Mouse (Mus musculus) layer of hippocampus, adult 18-20 months (tissue): ENCODE results near the gene Tsen34. TPM values are rescaled to one million over a fixed set of nuclear protein-coding genes. Genes with fewer than 3 reads are reported as not detected.
"Not testable (repeated sequence)": the region's sequence is repeated elsewhere in the genome, so short reads cannot be mapped to it uniquely, and the experiment has no call there.

ENCODE experiments used
- DNase-seq, 2 experiments: peaks; one replicate each; pipeline ENCODE4 v3.0.0; 2022; ENCODE audit warnings: low spot score in 2 of 2
- total RNA-seq, 2 experiments: library from RNA; stranded (reverse); gene quantifications; 2 replicates each; pipeline ENCODE4 v1.2.3; 2021

Gene Tsen34
- total RNA-seq, 2 experiments from 2014 or later, result 79.6 to 89.9 TPM

DNA sequence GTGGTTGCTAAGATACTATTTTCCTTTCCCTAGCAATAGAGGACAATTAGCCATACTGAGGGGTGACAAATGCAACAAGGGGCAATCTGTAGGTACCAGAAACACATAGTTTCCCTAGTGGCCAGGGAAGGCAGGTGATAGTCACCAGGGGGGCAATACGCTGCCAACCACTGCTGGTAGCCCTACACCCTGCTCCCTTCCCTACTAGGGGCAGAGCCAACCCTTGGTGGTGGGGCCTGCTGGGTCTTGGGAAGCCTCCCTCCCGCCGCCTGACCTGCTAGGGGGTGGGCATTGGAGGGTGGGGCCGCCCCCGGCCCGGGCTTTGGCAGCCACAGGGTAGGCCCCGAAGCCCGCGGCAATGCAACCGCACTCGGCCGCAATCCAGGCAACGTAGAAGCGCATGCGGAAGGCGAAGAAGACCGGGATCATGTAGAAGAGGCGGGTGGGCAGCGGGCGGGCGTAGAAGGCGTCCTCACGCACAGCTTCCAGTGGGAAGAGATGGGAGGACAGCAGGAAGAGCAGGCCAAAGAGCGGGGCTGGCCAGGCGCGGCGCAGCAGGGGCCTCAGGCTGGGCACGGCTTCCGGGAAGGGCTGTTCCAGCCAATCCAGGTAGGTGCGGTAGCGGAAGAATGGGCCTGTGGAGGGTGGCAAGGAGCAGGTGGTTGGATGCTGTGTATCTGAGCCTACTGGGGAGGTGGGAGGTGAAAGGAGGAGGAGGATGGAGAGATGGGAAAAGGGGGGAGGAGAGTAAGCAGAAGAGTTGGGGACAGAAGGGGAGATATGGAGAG is 7.1 kb upstream of the Tsen34 start:
- no peak for DNase-seq

GRCm38 (mm10) chr7:3691919-3692318 is 744 bp upstream of the Tsen34 start:
- no peak for DNase-seq

- DNase-seq, result peak; percentile 95 to 99
Measured at GRCm38 (mm10) chr7:3692987-3693808, 535 bp downstream of the Tsen34 start, which contains the start of gene Mboat7. TSS of gene Mboat7 (minus strand) at chr7:3693523.

GRCm38 (mm10) chr7:3693809-3694075 is 1.1 kb downstream of the Tsen34 start:
- DNase-seq, result no peak

GRCm38 (mm10) chr7:3694076-3694948 is 1.6 kb downstream of the Tsen34 start:
- DNase-seq, result peak; percentile 32 to 52

GRCm38 (mm10) chr7:3694949-3695305 is 2.3 kb downstream of the Tsen34 start:
- not testable (repeated sequence) for DNase-seq

DNA sequence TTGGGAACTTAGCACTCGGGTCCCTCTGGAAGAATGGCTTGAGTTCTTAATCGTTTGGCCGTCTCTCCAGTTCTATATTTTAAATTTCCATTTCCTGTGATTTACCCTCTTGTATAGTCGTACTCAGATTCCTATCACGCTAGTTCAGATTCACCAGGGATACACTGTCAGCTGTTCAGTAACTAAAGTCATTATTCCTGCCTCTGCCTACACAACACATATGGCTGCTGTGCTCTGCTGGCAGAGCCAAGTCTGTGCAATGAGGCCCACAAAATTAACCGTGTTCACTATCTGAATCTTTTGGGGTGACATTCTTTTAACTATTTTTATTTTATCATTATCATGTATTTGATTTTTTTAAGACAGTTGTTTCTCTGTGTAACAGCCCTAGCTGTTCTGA is 5.8 kb downstream of the Tsen34 start:
- DNase-seq, result peak; percentile 36 to 72

DNA sequence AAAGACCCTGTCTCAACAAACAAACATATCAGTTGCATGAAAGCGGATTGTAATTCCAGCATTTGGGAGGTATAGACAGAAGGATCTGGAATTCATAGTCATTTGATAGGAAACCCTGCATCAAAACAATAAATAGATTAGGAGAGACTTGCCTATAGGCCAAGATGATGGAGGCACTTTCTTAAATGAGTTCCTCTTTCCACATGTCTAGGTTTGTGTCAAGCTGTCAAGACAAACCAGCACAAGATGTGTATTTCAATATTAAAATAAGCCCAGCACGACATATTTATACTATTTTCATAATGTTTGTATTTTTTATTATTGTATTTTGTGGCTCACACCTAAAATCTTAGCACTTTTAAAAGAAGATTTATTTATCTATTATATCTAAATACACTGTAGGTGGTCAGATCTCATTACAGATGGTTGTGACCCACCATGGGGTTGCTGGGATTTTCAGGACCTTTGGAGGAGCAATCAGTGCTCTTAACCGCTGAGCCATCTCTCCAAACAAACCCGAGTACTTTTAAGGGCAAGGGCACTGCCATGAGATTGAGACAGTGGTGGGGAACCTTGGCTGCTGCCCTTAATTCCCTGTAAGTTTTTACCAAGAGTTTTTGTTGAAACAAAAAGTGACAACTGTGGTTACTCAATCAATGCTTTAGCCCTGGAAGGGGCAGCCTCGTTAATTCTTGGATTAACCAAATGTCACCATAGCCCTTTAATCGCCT is 10.7 kb downstream of the Tsen34 start:
- DNase-seq, result no peak

DNA sequence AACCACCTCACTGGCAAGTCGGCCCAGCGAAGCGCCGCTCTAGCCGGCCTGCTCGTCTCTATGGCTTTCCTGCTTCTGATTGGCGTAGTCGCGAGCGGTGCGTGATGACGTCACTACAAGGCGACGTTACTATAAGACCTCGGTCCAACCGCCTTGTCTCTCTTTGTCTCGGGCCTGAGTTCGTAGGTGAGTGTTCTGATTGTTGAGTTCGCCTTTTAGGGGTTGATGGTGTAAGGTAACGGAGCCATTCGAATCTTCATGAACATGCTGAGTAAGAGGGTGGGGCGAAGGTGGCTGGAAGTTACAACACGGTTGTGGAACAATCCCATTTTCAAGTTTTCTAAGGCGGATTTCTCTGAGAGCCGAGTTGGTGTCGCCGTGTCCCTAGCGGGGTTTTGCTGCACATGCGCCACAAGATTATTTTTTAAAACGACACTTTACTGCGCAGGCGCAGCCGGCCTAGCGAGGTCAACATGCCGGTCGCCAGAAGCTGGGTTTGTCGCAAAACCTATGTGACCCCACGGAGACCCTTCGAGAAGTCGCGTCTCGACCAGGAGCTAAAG is 11.3 kb downstream of the Tsen34 start, which contains the start of gene Rps9:
TSS of gene Rps9 (plus strand) at position 115 of the 563 bp plus-strand sequence.
- peak; percentile 94 to 99 for DNase-seq

DNA sequence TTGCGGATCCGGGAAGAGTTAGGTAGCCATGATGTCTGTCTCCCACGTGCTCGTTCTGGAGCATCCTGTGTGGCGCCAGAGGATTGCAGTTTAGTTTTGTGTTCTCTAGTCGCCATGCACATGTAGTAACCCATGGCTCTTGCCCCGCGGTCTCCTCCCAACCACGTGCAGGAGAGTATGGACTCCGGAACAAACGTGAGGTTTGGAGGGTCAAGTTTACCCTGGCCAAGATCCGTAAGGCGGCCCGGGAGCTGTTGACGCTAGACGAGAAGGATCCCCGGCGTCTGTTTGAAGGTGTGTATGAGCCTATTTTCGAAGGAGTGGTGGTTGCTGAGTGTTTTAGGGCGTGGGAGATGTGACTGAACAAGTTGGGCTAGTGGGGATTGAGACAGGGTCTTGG is 11.8 kb downstream of the Tsen34 start:
- DNase-seq, result no peak

DNA sequence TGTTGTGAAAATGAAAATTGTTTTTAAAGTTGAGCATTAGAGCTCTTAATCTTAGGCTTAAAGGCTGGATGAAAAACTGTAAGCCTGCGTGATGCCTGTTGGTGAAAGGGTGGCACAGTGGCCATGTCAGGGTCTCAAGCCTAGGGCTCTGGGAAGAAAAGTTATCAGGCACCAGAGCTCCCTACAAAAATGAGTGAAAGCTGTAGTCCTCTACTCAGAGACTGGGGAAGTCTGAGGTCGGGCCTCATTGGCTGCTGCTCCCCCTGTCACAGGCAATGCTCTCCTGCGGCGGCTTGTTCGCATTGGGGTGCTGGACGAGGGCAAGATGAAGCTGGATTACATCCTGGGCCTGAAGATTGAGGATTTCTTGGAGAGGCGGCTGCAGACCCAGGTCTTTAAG is 12.8 kb downstream of the Tsen34 start:
- not testable (repeated sequence) for DNase-seq

GRCm38 (mm10) chr7:3705911-3706310 is 13.2 kb downstream of the Tsen34 start:
- no peak for DNase-seq

- no peak for DNase-seq
Measured at GRCm38 (mm10) chr7:3706343-3706934, 13.8 kb downstream of the Tsen34 start.

DNA sequence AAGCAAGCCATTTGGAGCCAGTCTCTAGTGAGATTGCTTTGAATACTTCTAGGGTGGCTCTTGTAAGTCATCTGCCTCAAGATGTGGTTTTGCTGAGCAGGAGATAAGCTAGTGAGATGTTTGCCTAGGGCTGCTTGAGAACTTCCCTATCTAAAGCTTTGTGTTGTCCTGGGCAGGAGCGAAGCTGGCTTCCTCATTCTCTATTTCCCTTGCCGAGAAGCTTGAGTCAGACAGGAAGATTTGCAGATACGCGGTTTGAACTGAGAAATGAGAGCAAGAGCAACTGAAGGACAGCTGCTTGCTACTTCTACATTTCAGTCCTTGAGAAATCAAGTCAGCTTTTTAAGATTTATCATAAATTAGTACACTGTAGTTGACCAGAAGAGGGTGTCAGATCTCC is 14.4 kb downstream of the Tsen34 start:
- no peak for DNase-seq

DNA sequence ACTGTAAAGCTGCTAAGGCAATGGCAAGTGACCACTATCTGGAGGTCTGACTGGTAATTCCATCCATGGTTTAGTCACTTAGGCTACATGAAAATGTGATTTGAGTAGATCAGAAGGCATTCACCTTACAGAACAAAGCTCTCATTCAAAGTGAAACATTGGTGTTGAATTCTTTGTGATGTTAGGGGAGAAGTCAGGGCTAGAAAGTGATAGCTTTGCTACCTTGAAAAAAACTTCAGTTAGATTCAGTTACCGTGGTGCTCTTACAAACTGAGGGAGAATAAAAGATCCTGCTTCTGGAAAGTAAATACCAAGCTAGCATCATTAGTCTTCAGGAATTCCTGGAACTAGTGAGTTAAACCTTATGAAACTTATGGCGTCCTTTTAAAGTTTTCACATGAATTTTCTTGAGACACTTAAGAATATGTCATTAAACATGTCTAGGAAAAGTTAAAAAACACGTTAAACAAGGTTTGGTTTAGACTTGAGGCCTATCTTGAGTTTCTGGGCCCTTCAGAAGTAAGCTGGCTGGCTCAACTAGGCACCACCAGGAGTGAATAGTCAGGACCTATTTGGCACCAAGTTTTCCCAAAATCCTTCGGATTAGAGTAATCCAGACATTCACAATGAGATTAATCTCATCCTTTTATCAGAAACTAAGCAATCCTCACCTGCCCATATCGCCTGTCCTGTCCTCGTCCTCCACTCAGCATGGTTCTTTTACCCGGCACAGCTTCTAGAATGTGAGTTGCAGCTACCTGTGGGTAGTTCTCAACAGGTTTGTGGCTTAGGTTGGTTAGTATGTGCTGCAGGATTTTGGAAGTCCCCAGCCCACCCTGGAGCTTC is 15.1 kb downstream of the Tsen34 start:
- DNase-seq, result no peak

DNA sequence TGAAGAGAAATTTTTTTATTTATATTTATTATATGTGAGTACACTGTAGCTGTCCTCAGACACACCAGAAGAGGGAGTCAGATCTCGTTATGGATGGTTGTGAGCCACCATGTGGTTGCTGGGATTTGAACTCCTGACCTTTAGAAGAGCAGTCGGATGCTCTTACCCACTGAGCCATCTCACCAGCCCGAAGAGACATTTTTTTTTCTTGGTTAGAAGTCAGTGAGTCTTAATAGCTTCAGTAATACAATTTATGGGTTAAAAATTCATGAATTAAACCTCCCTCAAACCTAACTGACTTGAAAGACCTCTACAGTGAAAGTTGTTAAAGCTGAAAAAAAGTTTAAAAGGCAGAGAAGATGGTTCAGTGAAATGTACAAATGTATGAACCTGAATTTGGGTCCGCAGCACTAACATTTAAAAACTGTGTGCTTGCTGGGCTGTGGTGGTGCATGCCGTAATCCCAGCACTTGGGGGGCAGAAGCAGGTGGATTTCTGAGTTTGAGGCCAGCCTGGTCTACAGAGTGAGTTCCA is 15.9 kb downstream of the Tsen34 start:
- not testable (repeated sequence) for DNase-seq

- DNase-seq, result no peak
Measured at GRCm38 (mm10) chr7:3709000-3709399, 16.3 kb downstream of the Tsen34 start.

DNA sequence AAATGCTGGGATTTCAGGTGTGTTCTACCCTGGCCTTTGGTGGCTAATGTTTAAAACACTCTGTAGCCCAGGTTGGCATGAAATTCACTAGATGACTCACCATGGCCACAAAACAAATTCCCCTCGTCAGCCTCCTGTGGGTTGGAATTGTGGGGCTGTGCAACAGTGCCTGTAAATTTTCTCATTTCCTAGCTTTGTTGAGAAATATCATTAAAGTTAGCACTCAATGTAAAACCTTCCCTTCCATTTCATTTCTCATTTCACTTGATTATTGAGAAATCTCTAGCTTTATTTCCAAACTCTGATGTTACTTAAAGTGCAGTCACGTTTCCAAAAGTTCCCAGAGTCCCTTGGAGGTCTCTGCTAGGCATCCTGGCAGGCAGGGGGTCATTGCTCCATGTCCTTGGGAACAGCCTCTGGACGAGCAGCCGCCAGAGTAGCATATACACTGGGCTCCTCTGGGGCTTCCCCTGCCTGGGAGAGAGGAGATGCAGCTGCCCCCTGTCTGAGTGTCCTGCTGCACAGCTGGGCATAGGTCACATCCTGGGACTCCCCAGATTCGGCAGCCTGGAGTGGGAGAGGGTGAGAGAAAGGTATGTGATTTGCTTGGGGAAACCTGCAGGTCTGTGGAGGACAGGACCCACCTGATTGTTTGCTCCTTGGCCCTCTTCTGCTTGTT is 19.7 kb downstream of the Tsen34 start:
- DNase-seq, result no peak
